Mouse (Mus musculus) intestine, embryonic 16.5 days (tissue): ENCODE data around the gene Oas1e. TPM values are rescaled to one million over a fixed set of nuclear protein-coding genes. Genes with fewer than 3 reads are reported as not detected.

Source experiments
- ATAC-seq: fragments of 200-750 bp; cut with Nextera tagmentation; 2 replicates; pipeline ENCODE4 v1.8.0; 2017; ENCODE audit warnings: moderate TSS enrichment, moderate library complexity
- H3K27ac ChIP-seq: fragments of 300-500 bp; sonication (generic); 2 replicates; pipeline ENCODE4 v1.5.1; 2014; ENCODE audit warnings: mild to moderate bottlenecking, low read length
- H3K27me3 ChIP-seq: fragments of 300-500 bp; sonication (generic); replicated peaks from 2 replicates; pipeline ENCODE4 v1.6.1; 2014; ENCODE audit warnings: low read length, control low read depth, mixed read lengths; ENCODE audit not compliant: control insufficient read depth, insufficient read depth
- H3K36me3 ChIP-seq: fragments of 300-500 bp; sonication (generic); 2 replicates; pipeline ENCODE4 v1.6.1; 2014; ENCODE audit warnings: low read length, control low read depth; ENCODE audit not compliant: control insufficient read depth, insufficient read depth
- H3K4me1 ChIP-seq: fragments of 300-500 bp; sonication (generic); 2 replicates; pipeline ENCODE4 v1.6.1; 2014; ENCODE audit warnings: low read length, control low read depth, mixed read lengths; ENCODE audit not compliant: control insufficient read depth, insufficient read depth
- H3K4me2 ChIP-seq: fragments of 300-500 bp; sonication (generic); 2 replicates; pipeline ENCODE4 v1.6.1; 2014; ENCODE audit warnings: low read depth, low read length, control low read depth
- H3K4me3 ChIP-seq: fragments of 300-500 bp; sonication (generic); 2 replicates; pipeline ENCODE4 v1.5.1; 2014; ENCODE audit warnings: mild to moderate bottlenecking, low read length
- H3K9ac ChIP-seq: fragments of 300-500 bp; sonication (generic); 2 replicates; pipeline ENCODE4 v1.6.1; 2014; ENCODE audit warnings: low read depth, low read length
- H3K9me3 ChIP-seq: fragments of 300-500 bp; sonication (generic); 2 replicates; pipeline ENCODE4 v1.6.1; 2016; ENCODE audit warnings: low read length, control low read depth; ENCODE audit not compliant: control insufficient read depth
- WGBS: fragments of 180-500 bp; shearing (Covaris S2); extraction: QIAGEN DNeasy Blood & Tissue Kit; methylation state at CpG from one replicate; pipeline ENCODE4 v1.1.7; 2014; 5-methylcytosine and 5-hydroxymethylcytosine counted together
- polyA plus RNA-seq: library from polyadenylated mRNA; unstranded; fragments of >200 nt; fragmentation: Nextera tagmentation; extraction: Ambion mirVana; gene quantifications from 2 replicates; pipeline ENCODE4 v1.2.1, GENCODE M21; 2015

The Oas1e gene
- polyA plus RNA-seq, 1 experiment from 2014 or later = not detected

DNA sequence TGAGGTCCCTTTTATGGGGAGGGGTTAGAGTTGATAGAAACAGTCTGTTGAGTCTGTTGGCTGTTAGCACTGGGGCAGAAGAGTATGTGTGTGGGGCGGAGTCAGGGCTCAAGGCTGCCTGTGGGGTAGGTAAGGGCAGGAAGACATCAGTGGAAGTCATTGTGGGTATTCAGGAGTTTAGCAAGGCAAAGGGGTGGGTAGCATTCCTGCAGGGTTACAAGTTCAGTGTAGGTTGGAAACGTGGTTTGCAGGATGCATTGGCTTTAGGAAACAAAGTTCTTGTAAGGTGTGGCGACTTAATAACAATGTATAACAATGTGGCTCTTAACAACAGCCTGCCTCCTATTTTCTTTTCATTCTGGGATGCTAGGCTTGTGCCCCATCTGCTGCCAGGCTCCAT lies 44.1 kb downstream of the Oas1e start:
- no peaks in the 10 kb centered on the region for H3K9me3 ChIP-seq
- ATAC-seq = no peak
- WGBS = 74% methylated on average over 3 of the region's 3 CpGs

DNA sequence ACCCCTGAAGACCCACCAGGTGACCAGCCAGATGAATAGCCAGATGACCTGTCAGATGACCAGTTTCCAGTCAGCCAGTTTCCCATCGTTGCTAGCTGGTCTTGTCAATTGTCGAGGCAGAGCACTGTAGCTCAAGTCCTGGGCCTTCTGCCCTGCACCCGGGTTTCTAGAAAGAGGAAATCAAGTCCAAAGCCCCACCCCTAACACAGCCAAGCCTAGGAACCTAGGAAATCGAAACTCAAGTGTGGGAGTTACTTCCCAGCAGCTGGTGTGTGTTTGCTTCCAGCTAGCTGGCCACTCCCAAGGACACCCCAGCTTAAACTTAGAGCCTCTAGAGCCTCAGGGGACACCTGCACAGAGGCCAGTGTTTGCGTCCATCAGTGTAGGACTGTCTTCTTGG lies 45.6 kb downstream of the Oas1e start, which contains the start of gene Oas2:
TSS of gene Oas2 (minus strand) at position 166 of the 400 bp plus-strand sequence.
- H3K4me3 ChIP-seq = no peak within 1 kb of the TSS
- WGBS = 47% methylated on average over 5 of the region's 5 CpGs
- 0 out of 2 replicates have a peak within 1 kb of the TSS, but pooled peaks have one; percentile 14 for H3K9ac ChIP-seq
- no peak for ATAC-seq
- no peaks in the 10 kb centered on the region for H3K4me1 ChIP-seq
- H3K36me3 ChIP-seq = no peaks in the 10 kb centered on the region
- no peaks in the 10 kb centered on the region for H3K27me3 ChIP-seq
- H3K27ac ChIP-seq = no peak within 1 kb of the TSS
- no peak within 1 kb of the TSS for H3K4me2 ChIP-seq
- H3K9me3 ChIP-seq = no peaks in the 10 kb centered on the region

More for the DNA sequence above, 44.1 kb downstream of the Oas1e start:
- Histone ChIP-seq H3K4me2 (no peak overlapping the region), H3K4me3 (no peak overlapping the region), H3K27ac (no peak overlapping the region), H3K27me3 (no peaks in the 10 kb centered on the region), H3K36me3 (no peaks in the 10 kb centered on the region), H3K9ac (no peak overlapping the region), H3K4me1 (no peaks in the 10 kb centered on the region)

DNA sequence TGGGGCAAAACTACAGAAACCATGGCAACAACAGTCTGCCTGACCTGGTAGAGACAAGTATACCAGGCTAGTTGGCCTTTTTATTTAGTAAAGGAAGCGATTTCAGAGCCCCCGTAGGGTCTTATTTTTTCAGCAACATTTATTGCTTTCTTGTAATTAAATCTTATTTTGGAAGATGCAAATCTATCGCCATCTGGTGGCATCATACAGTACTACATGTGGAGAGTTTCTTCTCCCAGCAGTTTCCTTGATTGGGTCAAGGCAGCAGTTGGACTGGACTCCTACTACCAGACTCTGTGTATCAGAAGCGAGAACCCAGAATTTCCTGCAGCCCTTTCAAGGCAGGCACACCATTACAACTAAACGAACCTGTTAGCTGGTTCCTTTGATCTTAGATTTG lies 48.9 kb downstream of the Oas1e start:
- H3K27ac ChIP-seq = no peak overlapping the region
- H3K27me3 ChIP-seq = no peaks in the 10 kb centered on the region
- H3K9ac ChIP-seq = no peak overlapping the region
- no peaks in the 10 kb centered on the region for H3K4me1 ChIP-seq
- 10% methylated on average over 5 of the region's 5 CpGs for WGBS
- H3K36me3 ChIP-seq = no peaks in the 10 kb centered on the region
- H3K4me2 ChIP-seq = no peak overlapping the region
- ATAC-seq = no peak
- no peaks in the 10 kb centered on the region for H3K9me3 ChIP-seq
- H3K4me3 ChIP-seq = no peak overlapping the region

DNA sequence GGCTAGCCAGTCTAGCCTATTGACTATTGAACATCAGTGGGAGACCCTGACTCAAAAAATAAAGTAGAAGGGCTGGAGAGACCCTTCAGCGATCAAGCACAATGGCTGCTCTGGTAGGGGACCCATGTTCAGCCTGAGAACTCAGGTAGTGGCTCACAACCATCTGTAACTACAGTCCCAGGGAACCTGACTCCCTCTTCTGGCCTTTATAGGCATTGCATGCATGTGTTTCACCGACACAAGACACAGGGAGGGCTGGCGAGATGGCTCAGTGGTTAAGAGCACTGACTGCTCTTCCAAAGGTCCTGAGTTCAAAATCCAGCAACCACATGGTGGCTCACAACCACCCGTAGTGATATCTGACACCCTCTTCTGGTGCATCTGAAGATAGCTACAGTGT lies 53.2 kb downstream of the Oas1e start:
- H3K9me3 ChIP-seq = no peaks in the 10 kb centered on the region
- no peaks in the 10 kb centered on the region for H3K36me3 ChIP-seq
- no peaks in the 10 kb centered on the region for H3K4me1 ChIP-seq
- no peak overlapping the region for H3K27ac ChIP-seq
- ATAC-seq = no peak
- no peak overlapping the region for H3K4me3 ChIP-seq
- no peak overlapping the region for H3K9ac ChIP-seq
- H3K27me3 ChIP-seq = no peaks in the 10 kb centered on the region
- 27% methylated on average over 4 of the region's 4 CpGs for WGBS
- no peak overlapping the region for H3K4me2 ChIP-seq

Other genes with a start within 250 kb of the Oas1e start
- gene Tpcn1, start 206.9 kb downstream of the Oas1e start, polyA plus RNA-seq = 21.4 and 23.9 TPM in 2 replicates
- 0.17 and 0.27 TPM in 2 replicates for gene Iqcd, start 206.5 kb downstream of the Oas1e start, polyA plus RNA-seq
- 12.7 and 12.8 TPM in 2 replicates for gene Rita1, start 182.9 kb downstream of the Oas1e start, polyA plus RNA-seq
- gene Ddx54, start 182.8 kb downstream of the Oas1e start, polyA plus RNA-seq = 50.8 and 51.4 TPM in 2 replicates
- 0.24 TPM in 1 of 2 replicates, not detected in the other for gene Cfap73, start 161.3 kb downstream of the Oas1e start, polyA plus RNA-seq
- 1.8 and 1.9 TPM in 2 replicates for gene Rasal1, start 146.7 kb downstream of the Oas1e start, polyA plus RNA-seq
- gene Dtx1, start 83.6 kb downstream of the Oas1e start, polyA plus RNA-seq = 2.2 and 3.0 TPM in 2 replicates
- gene Oas2, start 45.7 kb downstream of the Oas1e start, polyA plus RNA-seq = 0.23 and 0.29 TPM in 2 replicates
- gene Oas3, start 17.9 kb downstream of the Oas1e start, polyA plus RNA-seq = 0.18 and 0.20 TPM in 2 replicates
- gene Oas1c, start 17.0 kb upstream of the Oas1e start, polyA plus RNA-seq = 0.58 and 1.1 TPM in 2 replicates
- gene Oas1f, start 51.8 kb upstream of the Oas1e start, polyA plus RNA-seq = 0.20 TPM in 1 of 2 replicates, not detected in the other
- not detected in 2 replicates for gene Oas1h, start 65.9 kb upstream of the Oas1e start, polyA plus RNA-seq
- gene Oas1g, start 92.1 kb upstream of the Oas1e start, polyA plus RNA-seq = 1.5 and 2.6 TPM in 2 replicates
- gene Oas1a, start 112.0 kb upstream of the Oas1e start, polyA plus RNA-seq = 8.9 and 9.8 TPM in 2 replicates
- 0.06 TPM in 1 of 2 replicates, not detected in the other for gene Oas1d, start 119.0 kb upstream of the Oas1e start, polyA plus RNA-seq
- 0.13 and 0.16 TPM in 2 replicates for gene Rph3a, start 214.6 kb upstream of the Oas1e start, polyA plus RNA-seq